Mouse (Mus musculus) forelimb bud, embryonic 11.5 days (tissue): Measurements from ENCODE around the gene Hsd17b10.
A peak's percentile ranks its signal among the peaks of the same experiment; 100 is the strongest.

Experiments
- DNase-seq: peaks from one replicate; pipeline ENCODE4 v3.0.0-alpha.2; 2012; ENCODE audit warnings: low read depth, low spot score

Hsd17b10 gene

GRCm38 (mm10) chrX:152001737-152002710 lies at the start of gene Hsd17b10:
Gene Hsd17b10, plus strand, starts transcription at chrX:152001845.
- peak; percentile 73 for DNase-seq

DNA sequence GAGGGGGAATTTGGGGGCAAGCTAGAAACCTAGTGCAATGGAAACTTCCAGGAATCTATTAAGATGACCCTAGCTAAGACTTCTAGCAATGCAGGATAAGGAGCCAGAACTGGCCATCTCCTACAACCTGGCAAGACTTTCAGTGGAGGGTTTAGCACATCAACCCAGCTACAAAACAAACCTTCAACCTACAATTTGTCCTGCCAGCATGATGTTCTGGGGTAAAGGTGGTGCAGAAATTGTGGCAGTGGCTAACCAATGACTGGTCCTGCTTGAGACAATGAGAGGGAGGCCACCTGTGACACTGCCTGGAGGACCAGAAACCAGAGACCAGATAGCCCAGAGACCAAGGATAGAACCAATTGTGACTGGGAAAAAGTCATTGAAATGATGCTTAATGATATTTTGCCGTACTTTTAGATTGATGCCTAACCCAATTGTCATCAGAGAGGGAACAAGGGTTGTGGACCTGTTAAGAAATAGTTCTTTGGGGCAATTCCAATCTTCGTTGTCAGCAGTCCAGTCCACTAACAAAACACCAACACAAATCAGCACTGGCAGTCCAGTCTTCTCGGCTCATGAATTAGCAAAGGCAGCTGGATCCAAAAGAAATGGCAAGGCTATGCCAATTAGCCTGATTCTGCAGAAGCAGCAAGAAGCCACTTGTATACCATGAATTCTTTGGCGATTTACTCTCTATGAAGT lies 2.5 kb upstream of the Hsd17b10 start:
- DNase-seq: no peak

- DNase-seq: no peak
Observed at GRCm38 (mm10) chrX:152001182-152001684, 412 bp upstream of the Hsd17b10 start.

DNA sequence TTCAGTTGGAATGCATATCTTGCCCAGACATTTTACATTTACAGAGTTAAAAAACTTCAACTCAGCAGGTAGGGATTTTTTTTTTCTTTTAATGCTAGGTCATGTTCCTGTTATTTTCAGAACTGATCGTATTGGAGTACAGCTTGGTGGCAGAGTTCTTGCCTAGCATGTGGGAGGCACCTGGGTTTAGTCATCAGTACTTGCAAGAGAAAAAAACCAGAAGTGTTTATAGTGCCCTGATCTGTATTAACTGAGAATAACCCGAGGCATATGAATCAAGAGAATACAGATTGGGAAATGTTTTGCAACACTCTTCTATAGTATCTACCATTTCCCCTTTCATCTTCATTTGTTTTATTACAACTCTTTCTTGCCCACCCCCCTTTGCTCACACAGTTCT lies 1.2 kb downstream of the Hsd17b10 start:
- DNase-seq: no peak

DNA sequence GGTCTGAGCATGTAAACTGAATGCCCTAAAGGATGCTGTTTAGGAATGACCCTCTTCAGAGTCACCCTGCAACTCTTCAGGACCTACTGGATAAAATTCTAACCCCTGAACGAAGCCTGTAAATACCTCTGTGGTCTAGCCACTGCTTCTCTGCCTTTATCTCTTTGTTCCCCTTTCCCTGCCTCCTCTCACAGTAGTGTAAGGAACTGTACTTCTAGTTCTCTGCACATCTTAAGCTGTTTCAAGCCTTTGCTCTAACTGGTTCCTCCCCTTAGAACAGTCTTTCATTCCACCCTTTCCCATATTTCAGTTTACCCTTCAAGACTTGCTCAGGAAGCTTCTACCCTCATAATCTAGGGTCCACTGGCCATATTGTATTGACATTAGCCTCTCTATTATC lies 6.2 kb downstream of the Hsd17b10 start:
- no peak for DNase-seq

GRCm38 (mm10) chrX:152015752-152016150 lies 14.1 kb downstream of the Hsd17b10 start:
- DNase-seq: peak; percentile 2

- DNase-seq: peak; percentile 94
Observed at GRCm38 (mm10) chrX:152016151-152017145, 14.8 kb downstream of the Hsd17b10 start, which contains the start of the genes Ribc1 and Smc1a. Gene Ribc1, minus strand, starts transcription at chrX:152016295. Gene Smc1a, plus strand, starts transcription at chrX:152016428.

DNA sequence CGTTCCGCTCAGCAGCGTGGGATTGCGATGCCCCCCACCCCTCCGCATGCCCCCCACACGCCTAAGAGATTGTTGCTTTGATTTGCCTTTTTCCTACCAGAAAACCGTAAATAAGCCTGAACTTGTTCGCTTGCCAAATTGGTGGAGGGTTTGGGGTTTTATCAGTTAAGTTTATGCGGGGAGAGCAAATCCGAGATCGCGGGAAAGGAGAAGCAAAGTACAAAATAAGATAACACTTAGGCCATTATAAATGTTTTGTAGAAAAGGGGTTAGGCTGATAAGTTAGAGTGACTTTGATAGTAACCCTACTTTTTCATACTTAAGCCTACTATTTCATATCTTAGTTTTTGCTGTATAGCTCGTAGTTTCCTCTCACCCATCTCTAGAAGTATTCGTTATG lies 15.5 kb downstream of the Hsd17b10 start:
- DNase-seq: no peak

DNA sequence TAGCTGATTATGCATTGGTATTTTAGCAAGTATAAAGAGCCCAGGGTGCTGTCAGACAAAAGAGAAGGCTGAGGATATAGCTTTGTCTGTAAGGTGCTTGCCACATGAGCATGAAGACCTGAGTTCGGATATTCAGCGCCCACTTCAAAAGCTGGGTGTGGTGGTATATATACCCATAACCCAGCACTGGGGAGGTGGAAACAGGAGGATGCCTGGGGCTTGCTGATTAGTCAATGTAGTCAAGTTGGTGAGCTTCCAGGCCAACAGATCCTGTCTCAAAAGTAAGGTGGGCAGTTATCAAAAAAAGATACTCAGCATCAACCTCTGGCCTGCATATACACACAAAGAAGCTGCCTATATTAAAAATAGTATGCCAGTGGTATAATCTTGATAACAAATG lies 17.6 kb downstream of the Hsd17b10 start:
- no peak for DNase-seq

DNA sequence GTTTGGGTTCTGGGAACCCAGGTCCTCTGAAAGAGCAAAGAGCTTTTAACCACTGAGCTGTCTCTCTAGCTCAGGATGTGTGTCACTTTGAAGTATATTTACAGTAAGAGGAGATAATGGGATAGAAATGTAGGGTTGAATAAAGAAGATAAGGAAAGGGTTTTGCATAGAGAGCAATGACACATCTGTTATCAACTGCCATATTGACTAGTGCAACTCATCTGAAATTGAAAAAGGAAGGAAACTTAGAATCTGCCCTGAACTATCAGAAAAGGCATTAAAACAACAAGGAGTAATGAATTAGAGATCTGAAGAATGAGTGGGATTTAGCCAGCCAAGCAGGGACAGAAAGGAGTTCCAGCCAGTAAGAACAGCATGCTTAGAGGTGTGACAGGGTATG lies 38.2 kb downstream of the Hsd17b10 start:
- no peak for DNase-seq

- no peak for DNase-seq
Observed at GRCm38 (mm10) chrX:152047230-152047629, 45.6 kb downstream of the Hsd17b10 start.

GRCm38 (mm10) chrX:152052546-152052945 lies 50.9 kb downstream of the Hsd17b10 start:
- no peak for DNase-seq
